Mouse (Mus musculus): ENCODE results near the gene Samd4b.

GRCm38 (mm10) chr7:28601029-28601428 lies 3.1 kb upstream of the Samd4b start:
- TF ChIP-seq EP300 (IDR thresholded peaks at IDR 0.05; ENCODE audit: low read depth) (no peak), CTCF (IDR thresholded peaks at IDR 0.05; ENCODE audit: low read depth) (peak; percentile 79)

Data from heart, postnatal 0 days (tissue).